12 mouse cellular contexts compared by ENCODE assay signal in the genomic region with DNA sequence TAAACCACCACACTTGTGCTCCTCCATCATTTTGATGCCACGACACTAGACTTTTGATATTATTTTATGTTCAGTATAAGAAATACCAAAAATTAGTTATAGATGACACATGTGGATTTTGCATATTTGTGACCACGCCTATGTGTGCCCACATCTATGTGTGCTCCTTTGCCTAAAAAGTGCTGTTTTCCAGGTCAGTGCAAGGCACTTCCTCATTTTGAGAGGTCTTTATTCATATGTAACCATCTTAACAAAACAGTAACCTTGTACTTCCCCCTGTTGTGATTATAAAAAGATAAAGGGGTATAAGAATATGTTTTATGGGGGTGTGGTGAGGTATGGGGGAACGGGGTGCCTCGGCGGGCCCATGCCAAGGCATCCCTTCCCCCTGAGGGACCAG.
"Had no signal": no experiment of that assay in that cellular context is flagged by ENCODE, and none has a peak within 500 bp of the region (broad histone marks: within the 10 kb centered on the region; RNA-seq: fewer than 3 reads in every experiment).

No protein-coding gene starts in this region.

- H3K4me2 ChIP-seq: limb, embryonic 13.5 days; midbrain, embryonic 13.5 days had no signal

- DNase-seq: kidney, adult 8-10 months; kidney, postnatal 36 days; left cerebral cortex, postnatal 4 days; lung, adult 18-20 months; lung, postnatal 36 days; thymus, postnatal 4 days had no signal

- H3K4me1 ChIP-seq: megakaryocyte, embryonic 14.5 days; midbrain, embryonic 13.5 days had no signal

- H3K9ac ChIP-seq: limb, embryonic 13.5 days; liver, embryonic 14.5 days; midbrain, embryonic 13.5 days had no signal

- H3K9me3 ChIP-seq: limb, embryonic 13.5 days; megakaryocyte, embryonic 14.5 days; midbrain, embryonic 13.5 days had no signal

- H3K27me3 ChIP-seq: limb, embryonic 13.5 days; megakaryocyte, embryonic 14.5 days; midbrain, embryonic 13.5 days had no signal

- H3K27ac ChIP-seq: kidney, postnatal 0 days; limb, embryonic 13.5 days; liver, embryonic 14.5 days; midbrain, embryonic 13.5 days had no signal

- ATAC-seq: intestine, postnatal 0 days; midbrain, embryonic 13.5 days had no signal

- H3K36me3 ChIP-seq: midbrain, embryonic 13.5 days had no signal

- H3K4me3 ChIP-seq: limb, embryonic 13.5 days; megakaryocyte, embryonic 14.5 days; midbrain, embryonic 13.5 days had no signal
